Mouse (Mus musculus): ENCODE measurements around the gene Ano5.

Ano5 gene

DNA sequence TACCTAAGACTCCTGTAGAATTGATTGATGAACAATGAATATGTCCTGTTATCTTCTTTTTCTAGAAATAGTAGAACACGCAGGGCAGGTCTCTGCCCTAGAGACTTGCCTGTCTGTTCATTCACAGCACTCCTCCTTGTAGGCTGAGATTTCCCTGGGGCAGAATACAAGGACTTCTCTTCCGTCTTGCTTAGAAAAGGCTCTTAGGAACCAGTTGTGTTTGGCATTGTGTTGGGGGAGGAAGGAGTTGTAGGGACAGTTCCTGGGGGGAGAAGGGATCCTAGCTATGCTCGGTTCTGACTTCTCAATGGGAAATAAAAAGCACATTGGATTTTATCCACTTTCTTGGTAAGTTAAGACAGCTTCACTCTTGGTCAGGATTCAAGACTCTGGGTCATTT, 118.4 kb downstream of the Ano5 start:
- DNase-seq (ENCODE audit: low spot score in 2 of 2) = no peak

DNA sequence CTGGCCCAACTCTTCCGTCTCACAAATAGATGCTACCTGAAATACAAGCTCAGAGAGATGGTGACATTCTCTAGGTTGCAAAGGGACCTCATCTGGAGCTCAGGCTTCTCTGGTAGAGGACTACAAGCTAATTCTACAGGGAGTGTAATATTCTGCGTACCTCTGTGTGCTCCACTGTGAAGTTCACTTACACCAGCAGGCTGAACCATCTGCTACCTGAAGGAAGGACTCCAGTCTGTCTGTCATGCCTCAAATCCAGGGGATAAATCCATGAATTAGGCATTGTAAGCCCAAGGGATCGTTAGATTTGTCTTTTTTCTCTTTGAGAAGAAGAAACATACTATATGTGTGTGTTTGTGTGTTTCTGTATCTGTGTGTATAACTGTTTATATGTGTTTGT, 120.3 kb downstream of the Ano5 start:
- DNase-seq (ENCODE audit: low spot score in 2 of 2) = no peak

DNA sequence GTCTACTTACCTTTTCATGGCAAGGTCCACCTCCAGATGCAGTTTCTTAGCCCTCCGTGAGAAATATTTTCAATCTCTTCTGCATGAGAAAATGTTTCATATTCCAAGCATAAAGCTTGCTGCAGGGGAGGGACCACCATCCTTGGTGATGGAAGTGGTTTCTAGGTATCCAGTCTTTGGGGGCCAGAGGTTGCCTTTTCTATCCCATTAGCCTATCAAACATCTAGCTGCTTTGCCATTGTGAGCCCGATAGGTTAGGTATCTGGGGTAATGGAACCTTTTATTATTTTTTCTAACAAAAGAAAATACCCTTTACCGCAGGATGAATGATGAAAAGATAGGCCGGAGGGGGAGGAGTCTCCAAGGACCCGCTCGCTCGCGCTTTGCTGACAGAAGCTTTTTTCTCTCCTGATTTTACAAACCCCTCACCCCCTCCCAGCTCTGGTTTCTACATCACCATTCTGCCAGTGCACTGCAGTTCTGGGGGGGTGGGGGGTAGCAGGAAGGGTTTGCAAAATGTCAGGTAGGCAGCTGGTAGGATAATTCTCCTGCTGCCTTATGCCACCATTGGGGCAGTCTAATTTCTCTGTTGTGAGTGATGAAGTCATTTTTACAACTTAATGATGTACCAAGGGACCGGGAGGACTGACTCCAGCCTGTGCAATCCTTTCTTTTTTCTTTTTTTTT, 121.9 kb downstream of the Ano5 start:
- DNase-seq (ENCODE audit: low spot score in 2 of 2) = no peak

DNA sequence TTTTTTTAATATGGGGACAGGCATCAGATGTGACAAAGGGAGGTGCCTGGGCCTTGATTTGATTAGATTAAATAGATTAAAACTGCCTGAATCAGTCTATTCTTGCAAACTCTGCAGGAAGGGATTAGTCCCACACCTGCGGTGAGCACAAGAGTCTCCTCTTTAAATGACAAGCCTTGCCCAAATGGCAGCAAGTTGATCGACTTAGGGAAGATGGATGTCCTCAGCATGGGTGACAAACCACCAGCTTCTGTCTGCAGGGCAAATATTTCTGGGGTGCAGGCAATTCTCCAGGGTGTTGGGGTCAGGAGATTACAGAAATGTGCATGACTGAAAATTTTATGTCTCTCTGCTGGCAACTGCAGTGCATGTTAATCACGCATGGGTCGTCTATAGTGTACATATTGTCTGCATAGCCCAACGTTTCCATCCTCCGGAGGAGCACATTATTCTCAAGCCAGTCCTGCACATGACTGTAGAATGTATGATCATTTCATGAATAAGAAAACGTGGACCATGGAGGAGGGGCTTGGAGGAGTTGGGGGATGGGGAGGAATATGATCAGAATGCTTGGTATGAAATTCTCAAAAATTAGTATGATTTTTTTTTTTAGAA, 122.5 kb downstream of the Ano5 start:
- DNase-seq (ENCODE audit: low spot score in 2 of 2) = no peak

Data from spleen, postnatal 36 days (tissue).